Comparison of ENCODE assay signal across 22 mouse cellular contexts in genomic region chr2:3887000-3887399, GRCm38 (mm10).
DNase-seq lines count a peak whose midpoint lies in the region; ATAC-seq lines count a peak whose summit lies in the region.
"Had no signal": no experiment of that assay in that cellular context is flagged by ENCODE, and none has a peak within 500 bp of the region (broad histone marks: within the 10 kb centered on the region; RNA-seq: fewer than 3 reads in every experiment).

No protein-coding gene starts in this region.

- 49% methylated on average over 6 of the region's 6 CpGs for WGBS in neural tube, embryonic 12.5 days
- 36% methylated on average over 6 of the region's 6 CpGs for WGBS in neural tube, embryonic 15.5 days
- WGBS in midbrain, embryonic 14.5 days: 70% methylated on average over 6 of the region's 6 CpGs

- H3K27ac ChIP-seq in neural tube, embryonic 12.5 days: no peak overlapping the region
- H3K27ac ChIP-seq in neural tube, embryonic 15.5 days (replicated peaks): no peak overlapping the region
- H3K27ac ChIP-seq in midbrain, embryonic 14.5 days (replicated peaks; ENCODE audit: low read depth, low read length): no peak overlapping the region
- H3K27ac ChIP-seq: embryonic facial prominence, embryonic 12.5 days; embryonic facial prominence, embryonic 15.5 days; gastrocnemius, adult 2 months; hindbrain, postnatal 0 days had no signal

- H3K4me1 ChIP-seq in neural tube, embryonic 12.5 days: 0 out of 2 replicates have a peak, but pooled peaks cover 8% of the 10 kb centered on the region
- peaks cover 13% of the 10 kb centered on the region; the same call in 1 of the 2 replicates for H3K4me1 ChIP-seq in neural tube, embryonic 15.5 days
- no peaks in the 10 kb centered on the region for H3K4me1 ChIP-seq in midbrain, embryonic 14.5 days (ENCODE audit: control insufficient read depth, insufficient read depth, low read length)
- H3K4me1 ChIP-seq: embryonic facial prominence, embryonic 12.5 days; embryonic facial prominence, embryonic 15.5 days had no signal

- no peak overlapping the region for H3K4me2 ChIP-seq in neural tube, embryonic 12.5 days (replicated peaks)
- H3K4me2 ChIP-seq in neural tube, embryonic 15.5 days: no peak overlapping the region
- no peak overlapping the region for H3K4me2 ChIP-seq in midbrain, embryonic 14.5 days (ENCODE audit: low read length)
- H3K4me2 ChIP-seq: embryonic facial prominence, embryonic 12.5 days; embryonic facial prominence, embryonic 15.5 days; heart, embryonic 11.5 days had no signal

- no peak overlapping the region for H3K9ac ChIP-seq in neural tube, embryonic 12.5 days
- no peak overlapping the region for H3K9ac ChIP-seq in neural tube, embryonic 15.5 days (replicated peaks)
- no peak overlapping the region for H3K9ac ChIP-seq in midbrain, embryonic 14.5 days (replicated peaks; ENCODE audit: low read length)
- H3K9ac ChIP-seq: embryonic facial prominence, embryonic 12.5 days; embryonic facial prominence, embryonic 15.5 days had no signal

- peak; percentile 18 for DNase-seq in embryo, embryonic 10 days (ENCODE audit: low spot score)
- no peak for DNase-seq in embryo, embryonic 11 days
- peak; percentile 9 for DNase-seq in embryo, embryonic 9.5 days (ENCODE audit: extremely low spot score)
- no peak for DNase-seq in lung, postnatal 10 days
- no peak for DNase-seq in midbrain, embryonic 14.5 days
- DNase-seq: adrenal gland, adult 8-10 months; adrenal gland, postnatal 25 days; cerebellum, adult 18-20 months; cerebellum, adult 9-10 months; cerebellum, postnatal 14 days; gastrocnemius, adult 2 months; gastrocnemius, postnatal 14 days; heart, adult 11 months; heart, postnatal 36 days had no signal

- no peaks in the 10 kb centered on the region for H3K36me3 ChIP-seq in neural tube, embryonic 12.5 days
- H3K36me3 ChIP-seq in neural tube, embryonic 15.5 days: no peaks in the 10 kb centered on the region
- H3K36me3 ChIP-seq in midbrain, embryonic 14.5 days (ENCODE audit: control insufficient read depth, insufficient read depth, low read length): no peaks in the 10 kb centered on the region
- H3K36me3 ChIP-seq: embryonic facial prominence, embryonic 12.5 days; embryonic facial prominence, embryonic 15.5 days had no signal

- H3K4me3 ChIP-seq in neural tube, embryonic 12.5 days: no peak overlapping the region
- H3K4me3 ChIP-seq in neural tube, embryonic 15.5 days (replicated peaks): no peak overlapping the region
- H3K4me3 ChIP-seq in midbrain, embryonic 14.5 days (replicated peaks; ENCODE audit: low read depth, low read length): no peak overlapping the region
- H3K4me3 ChIP-seq: embryonic facial prominence, embryonic 12.5 days; embryonic facial prominence, embryonic 15.5 days; gastrocnemius, adult 2 months had no signal

- H3K27me3 ChIP-seq in neural tube, embryonic 12.5 days (replicated peaks): no peaks in the 10 kb centered on the region
- H3K27me3 ChIP-seq in neural tube, embryonic 15.5 days (replicated peaks): no peaks in the 10 kb centered on the region
- H3K27me3 ChIP-seq in midbrain, embryonic 14.5 days (ENCODE audit: control insufficient read depth, insufficient read depth, low read length): no peaks in the 10 kb centered on the region
- H3K27me3 ChIP-seq: embryonic facial prominence, embryonic 12.5 days; embryonic facial prominence, embryonic 15.5 days had no signal

- peak; percentile 67; the same call in 1 of the 2 replicates for ATAC-seq in neural tube, embryonic 12.5 days (ENCODE audit: low FRiP score, low read depth)
- ATAC-seq in neural tube, embryonic 15.5 days (ENCODE audit: low FRiP score): no peak
- ATAC-seq in midbrain, embryonic 14.5 days (ENCODE audit: low FRiP score, low TSS enrichment): no peak
- ATAC-seq: activated CD4-positive, CD25-positive, alpha-beta regulatory T cell, adult 4 months; hindbrain, postnatal 0 days; inflammation-experienced regulatory T-cells, adult 6 months had no signal

- H3K9me3 ChIP-seq in neural tube, embryonic 12.5 days: no peaks in the 10 kb centered on the region
- H3K9me3 ChIP-seq in neural tube, embryonic 15.5 days (replicated peaks): no peaks in the 10 kb centered on the region
- H3K9me3 ChIP-seq in midbrain, embryonic 14.5 days (ENCODE audit: control insufficient read depth, low read length): no peaks in the 10 kb centered on the region
- H3K9me3 ChIP-seq: embryonic facial prominence, embryonic 12.5 days; embryonic facial prominence, embryonic 15.5 days had no signal

Comparison
In these comparisons a context has a peak if more than half of its experiments do, and no peak if none do; other contexts are left out.
1. DNase-seq: peak in embryo, embryonic 10 days (single experiment) and embryo, embryonic 9.5 days (single experiment); none in embryo, embryonic 11 days (single experiment), lung, postnatal 10 days (single experiment) and midbrain, embryonic 14.5 days (single experiment).